Mouse (Mus musculus): Measurements from ENCODE around the gene Igf1. TPM values are rescaled to one million over a fixed set of nuclear protein-coding genes. Genes with fewer than 3 reads are reported as not detected.

Igf1 gene
- total and polyA plus RNA-seq, 3 experiments, result not detected

GRCm38 (mm10) chr10:87914932-87915331, 56.9 kb downstream of the Igf1 start:
- Histone ChIP-seq H3K9me3 (replicated peaks; ENCODE audit: insufficient read depth, low read length) (no peaks in the 10 kb centered on the region), H3K27ac (ENCODE audit: control insufficient read depth, low read depth, low read length) (no peak overlapping the region), H3K79me2 (ENCODE audit: control insufficient read depth, insufficient read depth, low read length, poor library complexity) (no peaks in the 10 kb centered on the region), H3K4me3 (ENCODE audit: control insufficient read depth in 1 of 2, insufficient read depth in 1 of 2, low read depth in 2 of 2, low read length in 2 of 2) (no peak overlapping the region), H3K36me3 (ENCODE audit: control insufficient read depth in 1 of 2, insufficient read depth in 2 of 2, low read length in 2 of 2) (no peaks in the 10 kb centered on the region), H3K4me1 (ENCODE audit: control insufficient read depth in 1 of 2, insufficient read depth in 2 of 2, low read length in 2 of 2) (no peaks in the 10 kb centered on the region), H3K9ac (ENCODE audit: control insufficient read depth, low read depth, low read length, poor library complexity, severe bottlenecking) (no peak overlapping the region), H3K27me3 (ENCODE audit: control insufficient read depth in 1 of 2, insufficient read depth in 2 of 2, low read length in 2 of 2) (no peaks in the 10 kb centered on the region)
- peak; percentile 3 for DNase-seq (ENCODE audit: low read depth, low spot score)
- TF ChIP-seq MAX (IDR thresholded peaks at IDR 0.05; ENCODE audit: low read length), result no peak
- TF ChIP-seq ZC3H11A (IDR thresholded peaks at IDR 0.05; ENCODE audit: low read depth, low read length), result no peak
- no peak for TF ChIP-seq UBTF (IDR thresholded peaks at IDR 0.05; ENCODE audit: borderline replicate concordance, insufficient read depth, low read depth, low read length)
- TF ChIP-seq NELFE (IDR thresholded peaks at IDR 0.05; ENCODE audit: low read depth, low read length), result no peak
- no peak for TF ChIP-seq ETS1 (IDR thresholded peaks at IDR 0.05; ENCODE audit: low read depth, low read length)
- TF ChIP-seq USF1 (IDR thresholded peaks at IDR 0.05; ENCODE audit: low read depth, low read length), result no peak
- TF ChIP-seq TBP (IDR thresholded peaks at IDR 0.05; ENCODE audit: low read depth, low read length), result no peak
- no peak for TF ChIP-seq EP300 (IDR thresholded peaks at IDR 0.05; ENCODE audit: low read depth in 1 of 2, low read length in 2 of 2)
- TF ChIP-seq NRF1 (IDR thresholded peaks at IDR 0.05; ENCODE audit: insufficient read depth, low read depth, low read length, poor library complexity, severe bottlenecking), result no peak
- no peak for TF ChIP-seq SIN3A (IDR thresholded peaks at IDR 0.05; ENCODE audit: low read length)
- no peak for TF ChIP-seq ZKSCAN1 (IDR thresholded peaks at IDR 0.05; ENCODE audit: low read depth, low read length)
- TF ChIP-seq TCF12 (IDR thresholded peaks at IDR 0.05; ENCODE audit: low read depth, low read length), result no peak
- no peak for TF ChIP-seq RCOR1 (IDR thresholded peaks at IDR 0.05; ENCODE audit: low read depth, low read length)
- no peak for TF ChIP-seq MAFK (IDR thresholded peaks at IDR 0.05; ENCODE audit: borderline replicate concordance, low read depth, low read length)
- no peak for TF ChIP-seq GATA1 (IDR thresholded peaks at IDR 0.05; ENCODE audit: low read depth, low read length)

GRCm38 (mm10) chr10:87915782-87916181, 57.7 kb downstream of the Igf1 start:
- Histone ChIP-seq H3K36me3 (ENCODE audit: control insufficient read depth in 1 of 2, insufficient read depth in 2 of 2, low read length in 2 of 2) (no peaks in the 10 kb centered on the region), H3K9ac (ENCODE audit: control insufficient read depth, low read depth, low read length, poor library complexity, severe bottlenecking) (no peak overlapping the region), H3K27me3 (ENCODE audit: control insufficient read depth in 1 of 2, insufficient read depth in 2 of 2, low read length in 2 of 2) (no peaks in the 10 kb centered on the region), H3K9me3 (replicated peaks; ENCODE audit: insufficient read depth, low read length) (no peaks in the 10 kb centered on the region), H3K4me3 (ENCODE audit: control insufficient read depth in 1 of 2, insufficient read depth in 1 of 2, low read depth in 2 of 2, low read length in 2 of 2) (no peak overlapping the region), H3K27ac (ENCODE audit: control insufficient read depth, low read depth, low read length) (no peak overlapping the region), H3K4me1 (ENCODE audit: control insufficient read depth in 1 of 2, insufficient read depth in 2 of 2, low read length in 2 of 2) (no peaks in the 10 kb centered on the region), H3K79me2 (ENCODE audit: control insufficient read depth, insufficient read depth, low read length, poor library complexity) (no peaks in the 10 kb centered on the region)
- no peak for TF ChIP-seq JUND (IDR thresholded peaks at IDR 0.05; ENCODE audit: low read depth, low read length)
- TF ChIP-seq POLR2AphosphoS2 (IDR thresholded peaks at IDR 0.05; ENCODE audit: low read length), result no peak
- TF ChIP-seq CHD1 (IDR thresholded peaks at IDR 0.05; ENCODE audit: low read depth, low read length), result no peak
- TF ChIP-seq MYB (IDR thresholded peaks at IDR 0.05; ENCODE audit: low read depth, low read length), result no peak
- TF ChIP-seq POLR2A (IDR thresholded peaks at IDR 0.05; ENCODE audit: control insufficient read depth in 1 of 2, insufficient read depth in 1 of 2, low read depth in 1 of 2, low read length in 2 of 2, poor library complexity in 1 of 2), result no peak
- no peak for TF ChIP-seq MAZ (IDR thresholded peaks at IDR 0.05; ENCODE audit: low read depth, low read length)
- no peak for TF ChIP-seq ETS1 (IDR thresholded peaks at IDR 0.05; ENCODE audit: low read depth, low read length)
- no peak for TF ChIP-seq CTCF (IDR thresholded peaks at IDR 0.05 in 2 of 3, conservative IDR thresholded peaks at IDR 0.05 in 1 of 3; ENCODE audit: control insufficient read depth in 1 of 3, insufficient read depth in 1 of 3, low read depth in 2 of 3, low read length in 3 of 3, poor library complexity in 1 of 3, severe bottlenecking in 1 of 3)
- no peak for DNase-seq (ENCODE audit: low read depth, low spot score)
